Mouse (Mus musculus): ENCODE measurements at regions not wholly inside any gene's neighbourhood (a gene's known extent, or its start where the extent isn't known, plus 50 kb on each side); places are given as distances from the start of the nearest gene placed in this dataset.
"Not testable (repeated sequence)": the region's sequence is repeated elsewhere in the genome, so short reads cannot be mapped to it uniquely, and the experiment has no call there.

- ATAC-seq (ENCODE audit: low FRiP score, low read depth), result peak; percentile 66; the same call in 1 of the 2 replicates
- 2% methylated on average over 15 of the region's 15 CpGs for WGBS
- peak overlapping the region; percentile 64 for H3K4me2 ChIP-seq (replicated peaks)
- peak overlapping the region; percentile 40 for H3K4me3 ChIP-seq
- H3K4me1 ChIP-seq, result peaks cover 11% of the 10 kb centered on the region
- H3K27me3 ChIP-seq, result peaks cover 4% of the 10 kb centered on the region; the same call in 1 of the 2 replicates
- H3K9me3 ChIP-seq, result no peaks in the 10 kb centered on the region
- no peaks in the 10 kb centered on the region for H3K36me3 ChIP-seq
- no peak overlapping the region for H3K27ac ChIP-seq (replicated peaks)
- H3K9ac ChIP-seq (replicated peaks), result 0 out of 2 replicates have a peak overlapping the region, but pooled peaks have one; percentile 20
Observed at GRCm38 (mm10) chr2:162867516-162868029, 63.8 kb upstream of the Srsf6 start.

GRCm38 (mm10) chr2:162866613-162867314, 64.6 kb upstream of the Srsf6 start:
- peak; percentile 44; the same call in 1 of the 2 replicates for ATAC-seq (ENCODE audit: low FRiP score, low read depth)
- peak overlapping the region; percentile 40 for H3K4me3 ChIP-seq
- no peaks in the 10 kb centered on the region for H3K36me3 ChIP-seq
- no peak overlapping the region for H3K27ac ChIP-seq (replicated peaks)
- peaks cover 11% of the 10 kb centered on the region for H3K4me1 ChIP-seq
- 9% methylated on average over 11 of the region's 11 CpGs for WGBS
- peaks cover 4% of the 10 kb centered on the region; the same call in 1 of the 2 replicates for H3K27me3 ChIP-seq
- H3K4me2 ChIP-seq (replicated peaks), result peak overlapping the region; percentile 64
- no peaks in the 10 kb centered on the region for H3K9me3 ChIP-seq
- no peak overlapping the region for H3K9ac ChIP-seq (replicated peaks)

- no peak for ATAC-seq (ENCODE audit: low FRiP score, low read depth)
- Histone ChIP-seq H3K4me2 (replicated peaks) (no peak overlapping the region), H3K4me1 (peaks cover 11% of the 10 kb centered on the region), H3K9me3 (no peaks in the 10 kb centered on the region), H3K9ac (replicated peaks) (no peak overlapping the region), H3K27me3 (peaks cover 4% of the 10 kb centered on the region; the same call in 1 of the 2 replicates), H3K27ac (replicated peaks) (no peak overlapping the region), H3K4me3 (no peak overlapping the region), H3K36me3 (no peaks in the 10 kb centered on the region)
- 83% methylated on average over 1 of the region's 1 CpGs for WGBS
Observed at GRCm38 (mm10) chr2:162864571-162864970, 66.8 kb upstream of the Srsf6 start.

- no peak for ATAC-seq (ENCODE audit: low FRiP score, low read depth)
- WGBS, result 82% methylated on average over 6 of the region's 6 CpGs
- H3K9me3 ChIP-seq, result no peaks in the 10 kb centered on the region
Observed at GRCm38 (mm10) chr2:162854606-162855005, 76.7 kb upstream of the Srsf6 start.

GRCm38 (mm10) chr2:162853576-162853975, 77.8 kb upstream of the Srsf6 start:
- Histone ChIP-seq H3K4me3 (no peak overlapping the region), H3K9me3 (no peaks in the 10 kb centered on the region), H3K36me3 (no peaks in the 10 kb centered on the region), H3K27me3 (no peaks in the 10 kb centered on the region), H3K4me1 (no peaks in the 10 kb centered on the region), H3K4me2 (replicated peaks) (no peak overlapping the region), H3K9ac (replicated peaks) (no peak overlapping the region), H3K27ac (replicated peaks) (no peak overlapping the region)
- no peak for ATAC-seq (ENCODE audit: low FRiP score, low read depth)
- 92% methylated on average over 7 of the region's 7 CpGs for WGBS

More at GRCm38 (mm10) chr2:162854606-162855005, 76.7 kb upstream of the Srsf6 start:
- H3K27ac ChIP-seq (replicated peaks), result no peak overlapping the region
- no peaks in the 10 kb centered on the region for H3K36me3 ChIP-seq
- no peak overlapping the region for H3K4me2 ChIP-seq (replicated peaks)
- H3K4me3 ChIP-seq, result no peak overlapping the region
- no peaks in the 10 kb centered on the region for H3K4me1 ChIP-seq
- no peaks in the 10 kb centered on the region for H3K27me3 ChIP-seq
- no peak overlapping the region for H3K9ac ChIP-seq (replicated peaks)

GRCm38 (mm10) chr2:162841761-162842160, 89.6 kb upstream of the Srsf6 start:
- H3K4me1 ChIP-seq; H3K36me3 ChIP-seq; H3K27ac ChIP-seq (replicated peaks); H3K9ac ChIP-seq (replicated peaks); H3K9me3 ChIP-seq; H3K27me3 ChIP-seq; H3K4me2 ChIP-seq (replicated peaks); H3K4me3 ChIP-seq; ATAC-seq (ENCODE audit: low FRiP score, low read depth): not testable (repeated sequence)
- WGBS, result 92% methylated on average over 9 of the region's 9 CpGs

GRCm38 (mm10) chr2:162837776-162838175, 93.6 kb upstream of the Srsf6 start:
- 62% methylated on average over 2 of the region's 2 CpGs for WGBS
- no peak for ATAC-seq (ENCODE audit: low FRiP score, low read depth)
- H3K27ac ChIP-seq (replicated peaks), result no peak overlapping the region

GRCm38 (mm10) chr2:162833741-162834140, 97.6 kb upstream of the Srsf6 start:
- Histone ChIP-seq H3K36me3 (no peaks in the 10 kb centered on the region), H3K27me3 (no peaks in the 10 kb centered on the region), H3K27ac (replicated peaks) (no peak overlapping the region), H3K4me2 (replicated peaks) (no peak overlapping the region), H3K9me3 (no peaks in the 10 kb centered on the region), H3K4me3 (no peak overlapping the region), H3K4me1 (peaks cover 6% of the 10 kb centered on the region; the same call in 1 of the 2 replicates), H3K9ac (replicated peaks) (no peak overlapping the region)
- no peak for ATAC-seq (ENCODE audit: low FRiP score, low read depth)
- WGBS, result 56% methylated on average over 6 of the region's 6 CpGs

More at GRCm38 (mm10) chr2:162837776-162838175, 93.6 kb upstream of the Srsf6 start:
- H3K27me3 ChIP-seq, result no peaks in the 10 kb centered on the region
- H3K9me3 ChIP-seq, result no peaks in the 10 kb centered on the region
- H3K9ac ChIP-seq (replicated peaks), result no peak overlapping the region
- no peaks in the 10 kb centered on the region for H3K36me3 ChIP-seq
- peaks cover 6% of the 10 kb centered on the region; the same call in 1 of the 2 replicates for H3K4me1 ChIP-seq
- H3K4me2 ChIP-seq (replicated peaks), result no peak overlapping the region
- no peak overlapping the region for H3K4me3 ChIP-seq

GRCm38 (mm10) chr2:162818787-162819186, 112.5 kb upstream of the Srsf6 start:
- Histone ChIP-seq H3K27ac (replicated peaks) (no peak overlapping the region), H3K4me3 (no peak overlapping the region), H3K36me3 (no peaks in the 10 kb centered on the region), H3K4me1 (no peaks in the 10 kb centered on the region), H3K27me3 (no peaks in the 10 kb centered on the region), H3K9me3 (no peaks in the 10 kb centered on the region), H3K9ac (replicated peaks) (no peak overlapping the region), H3K4me2 (replicated peaks) (no peak overlapping the region)
- no peak for ATAC-seq (ENCODE audit: low FRiP score, low read depth)
- 92% methylated on average over 4 of the region's 4 CpGs for WGBS

GRCm38 (mm10) chr2:162814205-162814604, 117.1 kb upstream of the Srsf6 start:
- Histone ChIP-seq H3K36me3 (no peaks in the 10 kb centered on the region), H3K9ac (replicated peaks) (no peak overlapping the region), H3K9me3 (no peaks in the 10 kb centered on the region), H3K4me2 (replicated peaks) (no peak overlapping the region), H3K4me3 (no peak overlapping the region), H3K4me1 (no peaks in the 10 kb centered on the region), H3K27ac (replicated peaks) (no peak overlapping the region), H3K27me3 (no peaks in the 10 kb centered on the region)
- WGBS, result 54% methylated on average over 2 of the region's 2 CpGs
- ATAC-seq (ENCODE audit: low FRiP score, low read depth), result no peak

- H3K4me2 ChIP-seq (replicated peaks), result no peak overlapping the region
- no peaks in the 10 kb centered on the region for H3K36me3 ChIP-seq
- no peak overlapping the region for H3K4me3 ChIP-seq
- H3K9me3 ChIP-seq, result no peaks in the 10 kb centered on the region
- H3K27ac ChIP-seq (replicated peaks), result no peak overlapping the region
- 87% methylated on average over 10 of the region's 10 CpGs for WGBS
- no peaks in the 10 kb centered on the region for H3K4me1 ChIP-seq
- no peaks in the 10 kb centered on the region for H3K27me3 ChIP-seq
- no peak overlapping the region for H3K9ac ChIP-seq (replicated peaks)
- no peak for ATAC-seq (ENCODE audit: low FRiP score, low read depth)
Observed at GRCm38 (mm10) chr2:162807747-162808146, 123.6 kb upstream of the Srsf6 start.

GRCm38 (mm10) chr2:162796528-162796927, 134.8 kb upstream of the Srsf6 start:
- no peak for ATAC-seq (ENCODE audit: low FRiP score, low read depth)
- no peak overlapping the region for H3K4me2 ChIP-seq (replicated peaks)

More at GRCm38 (mm10) chr2:162796528-162796927, 134.8 kb upstream of the Srsf6 start:
- WGBS, result 79% methylated on average over 4 of the region's 4 CpGs
- Histone ChIP-seq H3K36me3 (no peaks in the 10 kb centered on the region), H3K4me1 (peaks cover 4% of the 10 kb centered on the region; the same call in 1 of the 2 replicates), H3K4me3 (no peak overlapping the region), H3K27me3 (no peaks in the 10 kb centered on the region), H3K27ac (replicated peaks) (no peak overlapping the region), H3K9me3 (no peaks in the 10 kb centered on the region), H3K9ac (replicated peaks) (no peak overlapping the region)
